Mouse (Mus musculus) spleen, postnatal 14 days (tissue): ENCODE measurements around the gene Grin1.
A peak's percentile ranks its signal among the peaks of the same experiment; 100 is the strongest.

Source experiments
- DNase-seq, 2 experiments: peaks; one replicate each; pipeline ENCODE4 v3.0.0; 2021 to 2022; ENCODE audit warnings: low spot score in 2 of 2

Gene Grin1

DNA sequence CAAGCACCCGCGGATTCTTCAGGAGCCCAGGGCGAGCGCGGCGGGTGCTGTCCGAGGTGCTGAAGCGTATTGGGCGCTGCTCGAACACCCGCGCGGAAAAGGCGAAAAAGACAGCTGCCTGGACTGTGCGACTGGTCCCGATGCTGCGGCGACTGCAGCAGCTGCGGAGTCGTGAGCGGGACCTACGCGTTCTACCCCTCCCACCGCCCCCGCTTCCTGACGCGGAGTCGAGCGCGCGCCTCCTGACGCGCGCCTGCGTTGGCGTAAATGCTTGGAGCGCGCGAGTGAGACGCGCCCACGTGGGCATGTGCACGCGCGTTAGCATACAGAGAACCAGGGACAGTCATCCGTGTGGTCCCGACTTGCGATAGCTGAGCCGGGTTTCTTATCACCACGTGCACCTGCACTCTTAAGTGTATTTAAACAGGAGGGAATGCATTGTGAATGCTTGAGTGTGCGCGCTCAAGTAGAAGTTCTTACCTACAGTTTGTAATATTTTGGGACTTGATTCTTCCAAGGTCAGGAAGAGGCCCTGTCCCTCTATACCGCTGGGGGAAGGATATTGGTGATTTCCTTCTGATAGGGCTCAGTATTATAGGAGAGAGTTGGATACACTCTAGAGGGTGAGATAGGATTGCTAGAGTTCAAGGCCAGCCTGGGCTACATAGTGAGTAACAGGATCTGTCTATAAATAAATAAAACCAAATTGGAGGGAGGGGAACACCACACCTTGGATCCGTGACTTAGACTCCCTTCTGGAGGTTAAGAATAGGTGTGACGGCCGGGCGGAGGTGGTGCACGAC, at the start of gene Grin1:
TSS of gene Grin1 (minus strand) at position 217 of the 803 bp plus-strand sequence.
- DNase-seq = peak in 1 of 2 experiments; percentile 56

DNA sequence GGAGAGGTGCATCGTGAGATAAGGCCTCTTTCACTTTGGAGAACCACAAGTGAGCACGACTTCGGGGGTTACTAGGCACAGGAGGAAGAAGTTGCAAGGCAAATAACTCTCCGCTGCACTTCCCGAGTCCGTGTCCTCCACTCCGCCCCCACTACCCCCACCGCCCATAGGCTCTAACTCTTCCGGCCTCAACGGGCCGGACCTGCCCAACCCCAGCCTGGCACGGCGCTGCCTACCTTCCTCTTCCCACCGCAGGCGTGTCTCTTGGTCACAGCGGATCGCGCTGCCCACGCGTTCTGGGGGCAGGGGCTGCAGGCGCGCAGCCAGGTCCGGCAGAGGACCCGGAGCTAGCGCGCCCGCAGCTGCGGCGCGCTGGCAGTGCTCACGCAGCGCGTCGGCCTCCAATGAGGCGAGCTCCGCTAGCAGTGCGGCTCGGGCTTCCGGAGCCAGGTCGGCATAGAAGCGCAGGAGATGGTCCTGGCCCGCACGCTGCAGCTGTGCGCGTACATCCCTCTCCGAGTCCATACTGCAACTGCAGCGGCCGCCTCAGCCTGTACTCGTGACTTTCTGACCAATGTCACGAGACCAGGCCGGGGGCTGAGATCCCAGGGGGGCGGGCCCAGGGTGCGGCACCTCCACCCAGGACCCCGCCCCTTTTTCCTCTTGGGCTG, 46.2 kb upstream of the Grin1 start, which contains the start of gene Uap1l1:
TSS of gene Uap1l1 (minus strand) at position 592 of the 671 bp plus-strand sequence.
- DNase-seq = peak; percentile 33 to 46

DNA sequence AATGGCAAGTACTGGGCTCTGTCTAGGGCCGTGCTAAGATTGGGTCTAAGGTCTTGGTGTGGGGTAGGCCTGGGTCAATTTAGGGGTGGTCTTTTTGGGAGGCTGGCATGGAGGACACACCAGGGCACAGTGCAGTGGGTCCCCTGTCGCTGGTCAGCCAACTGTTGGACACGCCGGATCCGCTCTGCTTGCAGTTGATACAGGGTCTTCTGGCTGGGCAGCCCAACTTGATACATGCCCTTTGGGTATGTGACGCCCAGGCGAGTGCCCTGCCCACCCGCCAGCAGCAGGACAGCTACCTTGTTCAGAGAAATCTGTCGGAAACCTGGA, 45.7 kb upstream of the Grin1 start:
- no peak for DNase-seq

DNA sequence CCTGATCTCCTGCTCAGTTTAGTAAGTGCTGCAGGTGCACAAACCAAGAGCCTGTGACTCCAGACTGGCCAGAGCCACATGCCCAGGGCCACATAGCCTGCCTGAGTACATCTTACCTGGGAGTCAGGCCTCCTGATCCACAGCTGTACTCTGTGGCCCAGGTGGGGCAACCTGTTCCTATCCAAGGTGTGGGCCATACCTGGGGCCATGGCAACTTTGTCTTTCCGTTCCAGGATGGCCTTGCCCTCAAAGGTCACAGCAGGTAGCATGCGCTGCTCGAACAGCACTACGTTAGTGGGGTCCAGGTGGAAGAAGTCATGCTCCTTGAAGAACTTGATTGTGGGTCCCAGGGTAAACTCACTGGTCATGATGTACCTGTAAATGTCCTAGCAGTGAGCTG, 45.3 kb upstream of the Grin1 start:
- DNase-seq = no peak

DNA sequence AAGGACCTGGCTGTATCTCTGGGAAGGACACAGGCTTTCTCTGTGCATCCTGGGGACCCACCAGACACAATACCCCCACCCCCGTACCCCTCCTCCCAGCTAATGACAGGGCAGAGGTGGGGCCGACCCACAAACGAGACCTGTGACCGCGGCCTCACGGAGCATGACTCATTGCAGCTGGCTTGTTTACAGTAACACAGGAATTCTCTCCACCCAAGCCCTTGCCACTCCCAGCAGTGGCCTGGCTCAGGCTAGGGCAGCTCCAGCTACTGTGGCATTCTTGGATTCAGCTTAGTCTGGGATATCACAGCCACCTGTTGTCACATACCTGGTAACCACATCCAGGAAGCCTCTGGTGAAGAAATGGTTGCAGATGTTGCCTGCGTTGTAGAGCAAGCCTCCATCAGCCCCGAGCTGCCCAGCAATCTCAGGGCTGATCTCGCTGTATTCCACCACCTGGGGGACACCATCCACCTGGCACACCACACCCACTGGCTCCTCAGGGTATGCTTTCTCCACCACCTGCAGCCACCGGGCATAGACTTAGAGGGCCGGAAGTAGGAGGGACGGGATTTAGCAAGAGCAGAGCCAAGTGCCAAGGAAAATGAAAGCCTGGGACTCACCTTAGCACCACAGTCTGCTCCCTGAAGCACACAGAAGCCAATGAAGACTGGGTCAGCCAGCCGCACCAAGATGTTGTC, 44.6 kb upstream of the Grin1 start:
- no peak for DNase-seq

DNA sequence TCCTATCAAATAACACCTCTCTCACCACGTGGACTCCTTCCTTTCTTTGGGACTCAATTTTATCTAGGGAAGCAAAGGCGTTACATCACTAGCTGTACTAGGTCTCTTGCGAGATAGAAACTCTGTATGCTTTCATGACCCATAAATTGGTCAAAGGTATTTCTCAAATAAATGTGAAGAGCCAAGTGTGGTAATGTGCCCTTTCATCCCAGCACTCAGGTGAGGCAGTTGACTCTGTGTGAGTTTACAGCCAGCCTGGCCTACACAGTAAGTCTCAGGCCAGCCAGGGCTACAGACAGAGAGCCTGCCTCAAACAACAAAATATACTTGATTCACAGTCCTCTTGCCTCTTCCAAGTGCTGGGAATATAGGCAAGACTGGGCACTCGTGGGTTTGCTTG, 40.9 kb upstream of the Grin1 start:
- no peak for DNase-seq

DNA sequence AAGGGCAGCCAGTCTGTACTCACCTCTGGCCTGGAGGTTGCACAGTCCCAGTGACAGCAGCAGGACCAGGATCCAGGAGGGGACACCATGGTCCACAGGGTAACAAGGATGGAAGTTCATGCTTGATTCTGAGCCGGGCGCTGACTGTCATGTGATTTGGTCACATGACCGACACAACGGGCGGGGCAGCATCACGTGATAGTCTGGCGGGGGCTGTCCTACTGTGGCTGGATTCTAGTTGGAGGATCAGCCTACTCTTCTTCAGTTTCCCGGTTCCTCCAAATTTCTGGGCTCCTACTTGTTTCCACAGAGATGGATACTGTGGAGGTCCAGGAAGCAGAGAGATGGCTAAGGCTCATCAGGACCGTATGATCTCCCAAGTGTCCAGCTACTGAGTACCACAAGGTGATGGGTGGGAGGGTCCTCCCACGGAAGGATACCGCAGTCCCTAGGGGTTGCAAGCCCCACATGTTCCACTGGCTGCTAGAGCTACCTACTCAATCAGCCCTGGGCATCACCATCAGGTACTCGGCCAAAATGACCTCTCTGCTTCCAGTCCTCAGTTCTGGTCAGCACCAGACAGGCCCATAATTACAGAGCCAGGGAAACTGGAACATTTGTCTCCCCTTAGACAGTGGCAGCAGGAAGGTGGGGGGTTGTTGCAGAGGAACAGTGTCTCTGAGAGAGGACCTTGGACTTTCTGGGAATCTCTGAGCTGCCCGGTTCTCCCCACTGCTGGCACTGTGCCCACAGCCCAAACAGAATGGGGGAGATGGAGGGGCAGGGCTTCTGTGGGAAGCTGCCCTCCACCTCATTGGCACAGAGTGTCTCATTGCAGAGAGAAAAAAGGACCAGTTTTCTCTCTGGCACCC, 37.5 kb upstream of the Grin1 start, which contains the start of gene Dpp7:
TSS of gene Dpp7 (minus strand) at position 152 of the 872 bp plus-strand sequence.
- peak; percentile 55 to 71 for DNase-seq

DNA sequence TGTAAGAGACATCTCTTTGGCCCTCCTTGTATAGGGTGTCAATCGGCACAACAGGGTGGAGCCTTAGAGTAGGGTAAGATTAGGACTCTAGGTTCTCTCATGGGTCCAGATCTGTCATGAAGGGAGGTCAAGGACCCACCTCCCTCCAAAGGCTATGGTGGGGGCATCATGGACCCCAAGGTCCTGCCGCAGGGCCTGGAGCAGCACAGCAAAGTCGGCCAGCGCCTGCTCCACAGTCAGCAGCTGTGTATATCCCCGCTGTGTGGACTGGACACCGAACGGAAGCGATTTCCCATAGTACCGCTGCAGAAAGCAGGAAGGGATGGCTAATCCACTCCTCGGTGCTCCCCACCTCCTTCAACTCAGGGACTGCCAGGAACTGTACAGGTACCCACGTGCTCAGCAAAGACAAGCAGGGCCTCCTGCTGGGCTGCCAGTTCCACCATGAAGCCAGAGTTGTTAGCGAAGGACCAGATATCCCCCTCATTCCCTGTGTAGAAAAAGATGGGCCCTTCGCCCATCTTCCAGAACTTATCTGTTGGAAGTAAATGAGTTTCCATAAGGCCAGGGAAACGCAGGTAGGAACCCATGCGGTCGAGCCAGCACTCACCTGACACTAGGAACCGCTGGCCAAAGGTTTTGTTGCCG, 36.6 kb upstream of the Grin1 start:
- DNase-seq = no peak

DNA sequence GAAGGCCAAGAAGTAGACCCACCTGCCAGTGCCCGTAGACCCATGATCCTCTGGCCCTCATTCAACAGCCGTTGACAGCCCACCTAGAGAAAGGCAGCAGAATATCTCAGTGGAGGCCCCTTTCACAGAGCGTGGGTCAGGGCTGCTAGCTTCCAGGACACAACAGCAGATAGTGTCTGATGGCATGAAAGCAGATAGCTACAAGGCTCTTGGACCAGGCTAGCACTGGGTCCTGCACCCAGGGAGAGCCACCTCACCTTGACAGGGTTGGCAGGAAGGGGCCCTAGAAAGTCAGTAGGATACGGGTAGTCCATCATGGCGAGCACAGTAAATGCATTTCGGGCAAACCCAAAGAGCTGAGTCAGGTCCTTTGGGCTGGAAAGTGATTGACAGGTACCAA, 35.2 kb upstream of the Grin1 start:
- no peak for DNase-seq

DNA sequence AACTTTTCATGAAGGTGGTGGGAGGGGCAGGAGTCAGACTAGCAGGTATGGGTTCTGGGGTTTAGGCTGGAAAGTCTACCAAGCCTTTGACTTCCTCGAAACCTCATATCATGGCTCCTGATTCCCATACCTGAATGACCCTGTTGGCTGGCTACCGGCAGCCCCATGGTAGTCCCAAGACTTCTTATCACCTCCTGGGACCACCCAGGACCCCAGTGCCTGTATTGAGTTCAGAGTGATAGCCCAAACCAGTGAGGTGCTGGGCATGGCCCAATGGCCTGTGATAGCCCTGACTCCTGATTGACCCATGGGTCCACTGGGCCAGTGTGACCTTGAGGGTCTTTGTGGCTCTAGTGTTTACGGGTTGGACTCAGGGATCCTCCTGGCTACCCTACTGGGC, 31.7 kb upstream of the Grin1 start:
- DNase-seq = no peak

DNA sequence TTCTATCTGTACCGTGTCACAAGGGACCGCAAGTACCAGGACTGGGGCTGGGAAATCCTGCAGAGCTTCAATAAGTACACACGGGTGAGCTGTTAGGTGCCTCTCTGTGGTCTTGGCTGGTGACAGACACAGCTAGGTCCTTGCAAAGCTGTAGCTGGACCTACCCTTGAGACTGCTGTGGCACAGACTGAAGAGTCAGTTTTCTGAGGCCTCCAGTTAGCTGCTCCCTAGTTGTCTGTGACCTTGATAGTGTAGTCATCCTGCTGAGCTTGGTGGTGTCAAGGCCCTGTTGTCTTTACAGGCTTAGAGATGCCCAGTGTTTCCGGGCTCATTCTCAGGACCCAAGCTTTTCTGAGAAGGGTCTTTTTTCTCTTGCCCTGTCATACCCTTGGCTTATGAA, 30.5 kb upstream of the Grin1 start:
- no peak for DNase-seq

DNA sequence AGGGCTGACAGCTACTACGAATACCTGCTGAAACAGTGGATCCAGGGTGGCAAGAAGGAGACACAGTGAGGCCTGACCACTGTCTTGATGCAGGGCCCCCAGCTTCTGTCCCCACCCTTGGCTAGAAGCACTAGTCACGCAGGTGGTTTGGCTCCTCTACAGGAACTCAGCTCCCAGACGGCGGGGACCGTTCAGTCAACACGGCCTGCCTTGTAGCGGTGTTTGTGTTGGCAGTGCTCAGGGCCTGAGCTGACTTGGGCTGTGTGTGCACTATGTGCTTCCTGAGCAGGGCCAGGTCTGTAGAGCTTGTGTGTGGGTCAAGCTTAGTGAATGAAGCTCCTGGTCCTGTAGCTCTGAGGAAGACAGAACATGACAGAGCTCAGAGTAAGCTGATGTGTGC, 29.2 kb upstream of the Grin1 start:
- no peak for DNase-seq

DNA sequence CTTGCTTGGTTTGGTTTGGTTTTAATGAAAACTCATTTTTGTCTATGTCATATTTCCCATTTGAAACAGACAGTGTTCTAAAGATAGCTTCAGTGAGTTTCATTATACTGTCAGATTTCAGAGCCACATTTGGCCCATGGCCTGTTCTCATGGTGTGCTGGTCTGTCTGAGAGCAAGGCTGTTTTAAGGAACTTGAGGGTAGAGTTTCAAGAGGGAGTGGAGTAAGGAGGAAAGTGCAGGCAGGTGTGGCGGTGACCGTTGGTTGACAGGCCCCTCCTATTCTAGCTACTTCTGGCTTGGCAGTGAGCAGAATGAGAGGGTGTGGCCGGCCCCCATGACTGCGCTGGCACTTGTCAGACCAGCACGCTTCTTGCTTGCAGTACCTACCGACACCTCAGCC, 19.3 kb upstream of the Grin1 start:
- DNase-seq = no peak

DNA sequence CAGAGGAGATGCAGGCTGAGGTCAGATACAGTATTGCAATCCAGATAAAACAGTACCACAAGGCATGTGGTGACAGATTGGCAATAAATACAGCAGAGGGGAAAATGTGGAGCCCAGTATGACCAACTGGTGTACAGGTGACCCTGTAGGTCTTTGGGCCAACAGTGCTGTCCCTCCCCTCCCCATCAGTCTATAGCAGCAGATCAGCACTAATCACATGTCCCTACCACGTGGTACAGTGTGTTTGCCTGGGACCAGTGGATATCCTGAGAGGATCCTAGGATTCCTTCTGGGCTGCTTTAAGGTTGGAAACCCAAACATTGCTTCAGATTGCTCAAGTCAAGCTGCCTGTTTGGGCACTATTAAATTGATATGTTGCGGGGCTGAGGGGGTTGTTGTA, 14.6 kb upstream of the Grin1 start:
- no peak for DNase-seq

DNA sequence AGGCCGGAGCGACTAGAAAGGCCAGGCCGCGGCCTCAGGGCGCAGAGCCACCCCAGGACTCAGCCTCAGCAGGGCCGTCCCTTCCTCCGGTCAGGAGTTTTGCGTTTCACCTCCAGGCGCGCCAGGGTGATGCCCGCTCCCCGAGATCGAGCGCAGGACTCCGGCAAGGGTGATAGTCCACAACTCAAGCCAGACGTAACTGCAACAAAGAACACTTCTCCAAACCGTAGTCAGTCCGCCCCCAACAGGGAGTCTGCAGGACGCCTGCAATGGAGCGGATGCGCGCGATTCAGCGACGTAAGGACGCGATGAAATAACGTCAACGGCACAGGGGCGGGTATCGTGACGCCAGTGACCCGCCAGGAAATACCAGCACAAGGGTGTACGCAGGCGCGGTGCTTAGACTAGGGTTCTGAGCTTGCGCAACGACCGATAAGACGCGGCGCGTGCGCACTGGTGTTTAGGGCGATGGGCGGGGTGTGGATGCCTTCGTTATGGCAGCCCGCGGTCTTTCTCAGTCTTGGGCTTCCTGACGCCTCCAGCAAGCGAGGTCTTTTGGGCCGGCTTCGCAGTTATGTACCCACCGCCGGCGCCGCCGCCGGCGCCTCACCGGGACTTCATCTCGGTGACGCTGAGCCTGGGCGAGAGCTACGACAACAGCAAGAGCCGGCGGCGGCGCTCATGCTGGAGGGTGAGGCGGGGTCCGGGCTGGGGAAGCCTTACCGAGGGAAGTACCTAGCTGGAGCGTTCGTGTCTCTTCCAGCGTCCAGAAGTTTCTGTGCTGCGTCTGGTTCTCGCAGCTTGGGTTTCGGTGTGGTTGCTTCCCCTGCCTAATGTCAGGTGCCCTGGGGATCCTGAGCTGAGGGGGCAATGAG, 13.5 kb upstream of the Grin1 start, which contains the start of gene Man1b1:
TSS of gene Man1b1 (plus strand) at position 53 of the 875 bp plus-strand sequence.
- DNase-seq = peak; percentile 99

DNA sequence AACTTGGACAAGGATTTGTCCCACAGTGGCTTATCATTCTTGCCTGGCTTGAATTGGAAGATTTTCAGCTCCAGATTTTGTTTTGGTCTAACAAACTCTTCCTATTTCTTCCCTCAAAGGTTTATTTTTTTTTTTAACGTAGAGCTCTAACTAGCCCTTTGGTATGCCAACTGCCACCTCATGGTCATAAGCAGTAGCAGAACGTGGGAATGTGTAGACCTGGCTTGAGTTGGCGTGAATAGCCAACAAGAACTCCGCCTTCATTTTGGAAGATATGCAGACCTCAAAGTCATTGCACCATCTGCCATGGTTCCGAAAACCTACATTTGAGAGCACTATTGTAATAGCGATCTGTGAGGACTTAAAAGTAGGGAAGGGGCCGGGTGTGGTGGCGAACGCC, 12.5 kb upstream of the Grin1 start:
- DNase-seq = no peak

DNA sequence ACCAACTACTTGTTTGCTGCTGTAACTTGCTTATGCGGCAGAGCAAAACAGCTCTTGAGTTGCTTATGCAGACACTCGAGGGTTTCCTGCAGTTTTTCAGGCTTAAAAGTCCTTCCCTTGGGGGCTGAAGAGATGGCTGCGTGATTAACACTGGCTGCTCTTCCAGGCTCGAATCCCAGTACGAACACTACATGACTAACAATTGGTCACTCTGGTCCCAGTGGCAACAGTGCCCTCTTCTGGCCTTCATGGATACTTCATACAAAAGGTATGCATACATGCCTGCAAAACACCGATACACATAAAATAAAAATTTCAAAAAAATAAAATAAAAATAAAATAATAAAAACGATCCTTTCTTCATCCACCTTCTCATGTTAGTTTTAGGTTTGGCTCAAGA, 9.5 kb upstream of the Grin1 start:
- no peak for DNase-seq

DNA sequence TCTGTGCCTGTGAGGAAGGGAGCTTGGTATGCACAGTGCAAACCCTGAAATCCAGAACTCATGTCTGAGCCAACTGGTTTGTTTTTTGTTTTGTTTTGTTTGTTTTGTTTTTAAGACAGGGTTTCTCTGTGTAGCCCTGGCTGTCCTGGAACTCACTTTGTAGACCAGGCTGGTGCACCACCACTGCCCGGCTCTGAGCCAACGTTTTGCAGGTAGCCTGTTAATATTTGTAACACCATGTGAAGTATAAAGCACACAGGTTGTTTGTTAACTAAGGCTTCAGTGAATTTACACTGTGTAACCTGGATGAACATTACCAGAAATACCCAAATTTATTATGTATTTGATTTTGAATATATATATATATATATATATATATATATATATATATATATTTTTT, 7.0 kb upstream of the Grin1 start:
- DNase-seq = no peak

DNA sequence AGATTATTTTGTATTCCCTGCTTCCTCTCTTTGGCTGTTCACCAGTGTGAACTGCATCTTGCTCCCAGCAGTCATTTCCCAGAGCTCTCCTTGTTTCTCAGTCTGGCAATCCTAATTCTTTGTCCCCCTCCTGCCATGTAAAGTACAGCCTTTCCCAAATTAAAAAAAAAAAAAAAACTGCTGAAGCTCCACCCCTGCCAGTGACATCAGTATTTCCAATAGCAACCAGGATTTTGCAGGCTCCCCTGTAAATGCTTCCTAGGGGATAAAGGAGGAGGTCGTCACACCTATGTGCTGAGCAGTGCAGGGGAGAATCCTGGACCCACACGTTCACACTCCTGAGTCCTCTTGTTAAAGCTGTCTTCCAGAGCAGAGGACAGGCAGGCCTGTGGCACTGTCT, 1.1 kb upstream of the Grin1 start:
- DNase-seq = no peak
